Mouse (Mus musculus): ENCODE data around the gene Macf1. TPM values are rescaled to one million over a fixed set of nuclear protein-coding genes. Genes with fewer than 3 reads are reported as not detected.
A peak's percentile ranks its signal among the peaks of the same experiment; 100 is the strongest.

Macf1 gene
- total and polyA plus RNA-seq, 3 experiments = 39.3 to 169 (median 129) TPM

GRCm38 (mm10) chr4:123548317-123548716 is 135.8 kb downstream of the Macf1 start:
- H3K27me3 ChIP-seq (ENCODE audit: insufficient read depth, low read length) = no peaks in the 10 kb centered on the region
- ATAC-seq (ENCODE audit: extremely low read depth, insufficient number of reproducible peaks, low FRiP score, poor library complexity, severe bottlenecking) (no peak), DNase-seq (ENCODE audit: low spot score) (no peak)
- no peaks in the 10 kb centered on the region for H3K36me3 ChIP-seq (replicated peaks)
- H3K9me3 ChIP-seq (replicated peaks) = no peaks in the 10 kb centered on the region
- TF ChIP-seq POLR2AphosphoS5 (IDR thresholded peaks at IDR 0.05; ENCODE audit: insufficient replicate concordance, low read depth, low read length) = no peak
- no peak overlapping the region for H3K4me3 ChIP-seq (ENCODE audit: low read depth, low read length)
- peaks cover 2% of the 10 kb centered on the region; the same call in 1 of the 2 replicates for H3K4me1 ChIP-seq (ENCODE audit: insufficient read depth, low read depth, low read length)

GRCm38 (mm10) chr4:123543691-123544090 is 140.5 kb downstream of the Macf1 start:
- Histone ChIP-seq H3K9me3 (replicated peaks) (no peaks in the 10 kb centered on the region), H3K27me3 (ENCODE audit: insufficient read depth, low read length) (no peaks in the 10 kb centered on the region), H3K4me3 (ENCODE audit: low read depth, low read length) (no peak overlapping the region), H3K4me1 (ENCODE audit: insufficient read depth, low read depth, low read length) (no peaks in the 10 kb centered on the region), H3K36me3 (replicated peaks) (peaks cover 3% of the 10 kb centered on the region)
- TF ChIP-seq GATA2 (IDR thresholded peaks at IDR 0.05; ENCODE audit: borderline replicate concordance, low read depth, low read length) = no peak
- no peak for TF ChIP-seq CTCF (IDR thresholded peaks at IDR 0.05; ENCODE audit: low read depth, low read length)
- TF ChIP-seq GATA1 (IDR thresholded peaks at IDR 0.05; ENCODE audit: borderline replicate concordance, low read length) = no peak
- no peak for TF ChIP-seq POLR2AphosphoS5 (IDR thresholded peaks at IDR 0.05; ENCODE audit: insufficient replicate concordance, low read depth, low read length)
- ATAC-seq (ENCODE audit: extremely low read depth, insufficient number of reproducible peaks, low FRiP score, poor library complexity, severe bottlenecking) = no peak
- DNase-seq (ENCODE audit: low spot score) = no peak

DNA sequence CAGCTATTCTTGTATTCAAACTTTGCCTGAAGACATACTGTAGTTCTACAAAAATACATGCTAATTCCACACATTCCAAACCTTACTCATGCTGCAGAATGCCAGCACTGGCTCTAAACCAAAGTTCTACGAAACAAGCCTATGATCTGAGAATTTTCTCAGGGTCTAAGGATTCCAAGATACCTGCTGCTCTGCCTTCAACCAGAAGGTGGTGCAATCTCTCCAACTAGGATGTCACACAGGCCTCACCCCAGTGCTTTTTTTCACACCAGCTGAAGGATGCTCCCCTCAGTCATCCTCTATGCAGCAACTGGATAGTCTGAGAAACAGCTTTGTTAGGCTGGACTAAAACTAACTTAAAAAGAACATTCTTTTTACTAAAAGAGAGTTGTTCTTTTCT is 148.9 kb downstream of the Macf1 start:
- Histone ChIP-seq H3K4me3 (ENCODE audit: low read depth, low read length) (no peak overlapping the region), H3K9me3 (replicated peaks) (no peaks in the 10 kb centered on the region), H3K4me1 (ENCODE audit: insufficient read depth, low read depth, low read length) (no peaks in the 10 kb centered on the region), H3K36me3 (replicated peaks) (peaks cover 3% of the 10 kb centered on the region), H3K27me3 (ENCODE audit: insufficient read depth, low read length) (no peaks in the 10 kb centered on the region)
- peak; percentile 7 for DNase-seq (ENCODE audit: low spot score)
- no peak for TF ChIP-seq POLR2AphosphoS5 (IDR thresholded peaks at IDR 0.05; ENCODE audit: insufficient replicate concordance, low read depth, low read length)
- no peak for TF ChIP-seq GATA2 (IDR thresholded peaks at IDR 0.05; ENCODE audit: borderline replicate concordance, low read depth, low read length)
- TF ChIP-seq GATA1 (IDR thresholded peaks at IDR 0.05; ENCODE audit: borderline replicate concordance, low read length) = no peak
- no peak for ATAC-seq (ENCODE audit: extremely low read depth, insufficient number of reproducible peaks, low FRiP score, poor library complexity, severe bottlenecking)

- no peak for ATAC-seq (ENCODE audit: extremely low read depth, insufficient number of reproducible peaks, low FRiP score, poor library complexity, severe bottlenecking)
- H3K36me3 ChIP-seq (replicated peaks) = no peaks in the 10 kb centered on the region
- DNase-seq (ENCODE audit: low spot score) = no peak
- H3K4me3 ChIP-seq (ENCODE audit: low read depth, low read length) = no peak overlapping the region
- no peak for TF ChIP-seq GATA1 (IDR thresholded peaks at IDR 0.05; ENCODE audit: borderline replicate concordance, low read length)
- no peak for TF ChIP-seq TAL1 (conservative IDR thresholded peaks at IDR 0.05; ENCODE audit: low read depth, low read length)
- TF ChIP-seq POLR2AphosphoS5 (IDR thresholded peaks at IDR 0.05; ENCODE audit: insufficient replicate concordance, low read depth, low read length) = no peak
- no peaks in the 10 kb centered on the region for H3K9me3 ChIP-seq (replicated peaks)
- no peaks in the 10 kb centered on the region for H3K4me1 ChIP-seq (ENCODE audit: insufficient read depth, low read depth, low read length)
- peaks cover 2% of the 10 kb centered on the region; the same call in 1 of the 2 replicates for H3K27me3 ChIP-seq (ENCODE audit: insufficient read depth, low read length)
These were observed 152.2 kb downstream of the Macf1 start for GRCm38 (mm10) chr4:123532001-123532400.

GRCm38 (mm10) chr4:123530976-123531375 is 153.2 kb downstream of the Macf1 start:
- DNase-seq (ENCODE audit: low spot score) (no peak), ATAC-seq (ENCODE audit: extremely low read depth, insufficient number of reproducible peaks, low FRiP score, poor library complexity, severe bottlenecking) (no peak)
- no peaks in the 10 kb centered on the region for H3K9me3 ChIP-seq (replicated peaks)
- no peak overlapping the region for H3K4me3 ChIP-seq (ENCODE audit: low read depth, low read length)
- TF ChIP-seq POLR2AphosphoS5 (IDR thresholded peaks at IDR 0.05; ENCODE audit: insufficient replicate concordance, low read depth, low read length) = no peak
- no peak for TF ChIP-seq GATA1 (IDR thresholded peaks at IDR 0.05; ENCODE audit: borderline replicate concordance, low read length)
- TF ChIP-seq CTCF (IDR thresholded peaks at IDR 0.05; ENCODE audit: low read depth, low read length) = no peak
- no peak for TF ChIP-seq GATA2 (IDR thresholded peaks at IDR 0.05; ENCODE audit: borderline replicate concordance, low read depth, low read length)
- no peak for TF ChIP-seq TAL1 (conservative IDR thresholded peaks at IDR 0.05; ENCODE audit: low read depth, low read length)
- H3K27me3 ChIP-seq (ENCODE audit: insufficient read depth, low read length) = peaks cover 2% of the 10 kb centered on the region; the same call in 1 of the 2 replicates
- no peaks in the 10 kb centered on the region for H3K4me1 ChIP-seq (ENCODE audit: insufficient read depth, low read depth, low read length)
- H3K36me3 ChIP-seq (replicated peaks) = peaks cover 2% of the 10 kb centered on the region

- H3K36me3 ChIP-seq (replicated peaks) = peaks cover 2% of the 10 kb centered on the region
- TF ChIP-seq CTCF (IDR thresholded peaks at IDR 0.05; ENCODE audit: low read depth, low read length) = peak; percentile 38; the same call in 1 of the 2 replicates
- no peak for TF ChIP-seq GATA1 (IDR thresholded peaks at IDR 0.05; ENCODE audit: borderline replicate concordance, low read length)
- H3K4me3 ChIP-seq (ENCODE audit: low read depth, low read length) = no peak overlapping the region
- H3K9me3 ChIP-seq (replicated peaks) = no peaks in the 10 kb centered on the region
- DNase-seq (ENCODE audit: low spot score) (peak; percentile 23), ATAC-seq (ENCODE audit: extremely low read depth, insufficient number of reproducible peaks, low FRiP score, poor library complexity, severe bottlenecking) (no peak)
- peaks cover 6% of the 10 kb centered on the region; the same call in 1 of the 2 replicates for H3K4me1 ChIP-seq (ENCODE audit: insufficient read depth, low read depth, low read length)
- H3K27me3 ChIP-seq (ENCODE audit: insufficient read depth, low read length) = peaks cover 2% of the 10 kb centered on the region; the same call in 1 of the 2 replicates
These were observed 154.9 kb downstream of the Macf1 start for GRCm38 (mm10) chr4:123529230-123529629.

DNA sequence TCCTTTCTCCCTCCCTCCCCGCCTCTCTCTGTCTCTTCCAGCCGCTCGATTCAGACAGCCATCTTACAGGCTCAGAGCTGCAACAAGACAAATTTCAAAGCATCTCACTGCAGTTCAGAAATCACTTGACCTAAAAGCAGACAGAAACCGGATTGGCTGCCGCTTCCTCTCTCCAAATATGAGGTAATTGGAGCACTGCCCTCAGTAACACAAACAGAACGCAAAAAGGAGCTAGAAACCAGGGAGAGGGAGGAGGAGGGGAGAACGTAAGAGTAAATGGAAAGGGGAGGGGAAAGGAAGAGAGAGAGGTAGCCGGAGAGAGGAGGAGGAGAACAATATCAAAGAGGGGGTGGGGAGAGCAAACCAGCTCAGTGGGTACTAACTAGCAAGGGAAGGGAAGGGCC is 156.6 kb downstream of the Macf1 start:
- peaks cover 2% of the 10 kb centered on the region for H3K36me3 ChIP-seq (replicated peaks)
- H3K9me3 ChIP-seq (replicated peaks) = no peaks in the 10 kb centered on the region
- DNase-seq (ENCODE audit: low spot score) (no peak), ATAC-seq (ENCODE audit: extremely low read depth, insufficient number of reproducible peaks, low FRiP score, poor library complexity, severe bottlenecking) (no peak)
- TF ChIP-seq POLR2AphosphoS5 (IDR thresholded peaks at IDR 0.05; ENCODE audit: insufficient replicate concordance, low read depth, low read length) (no peak), CTCF (IDR thresholded peaks at IDR 0.05; ENCODE audit: low read depth, low read length) (no peak), GATA1 (IDR thresholded peaks at IDR 0.05; ENCODE audit: borderline replicate concordance, low read length) (no peak), GATA2 (IDR thresholded peaks at IDR 0.05; ENCODE audit: borderline replicate concordance, low read depth, low read length) (no peak), TAL1 (conservative IDR thresholded peaks at IDR 0.05; ENCODE audit: low read depth, low read length) (no peak)
- no peak overlapping the region for H3K4me3 ChIP-seq (ENCODE audit: low read depth, low read length)
- H3K27me3 ChIP-seq (ENCODE audit: insufficient read depth, low read length) = peaks cover 2% of the 10 kb centered on the region; the same call in 1 of the 2 replicates
- peaks cover 6% of the 10 kb centered on the region; the same call in 1 of the 2 replicates for H3K4me1 ChIP-seq (ENCODE audit: insufficient read depth, low read depth, low read length)
